ENCODE assay signal across 9 mouse cellular contexts in the genomic region with DNA sequence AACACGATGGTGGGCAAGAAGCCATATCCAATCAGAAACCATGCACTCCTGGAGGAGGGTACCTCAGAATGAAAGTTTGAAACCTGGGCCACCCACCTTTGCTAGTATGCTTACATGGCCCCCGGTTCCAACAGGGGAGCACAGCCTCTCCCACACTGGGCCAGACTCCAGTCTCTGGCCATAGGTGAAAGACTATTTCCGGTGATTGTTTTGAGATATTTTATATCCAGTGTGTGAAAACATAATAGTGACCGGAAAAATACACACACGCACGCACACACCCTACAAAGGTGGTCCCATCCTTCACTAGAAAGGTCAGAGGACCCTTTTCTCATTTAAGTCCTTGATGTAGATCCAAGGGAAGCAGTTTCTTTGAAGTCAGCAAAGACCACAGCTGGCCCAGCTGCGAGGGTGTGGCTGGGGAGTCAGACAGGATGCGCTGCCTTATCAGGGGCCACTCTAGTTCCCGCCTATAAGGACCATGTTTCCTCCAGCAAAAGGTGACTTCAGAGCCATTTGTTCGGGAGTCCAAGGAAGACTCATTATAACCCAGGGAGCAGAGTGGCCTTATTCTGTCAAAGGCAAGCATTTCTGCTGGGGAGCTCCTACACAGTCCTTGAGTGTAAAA.
DNase-seq lines count a peak whose midpoint lies in the region; ATAC-seq and TF ChIP-seq lines count a peak whose summit lies in the region.
"Had no signal": no experiment of that assay in that cellular context is flagged by ENCODE, and none has a peak within 500 bp of the region (broad histone marks: within the 10 kb centered on the region; RNA-seq: fewer than 3 reads in every experiment).

No protein-coding gene starts in this region.

- 59% methylated on average over 10 of the region's 10 CpGs for WGBS in heart, embryonic 13.5 days
- WGBS in liver, adult 2 months = 85% methylated on average over 10 of the region's 10 CpGs

- no peak overlapping the region for H3K4me2 ChIP-seq in heart, embryonic 13.5 days

- H3K9me3 ChIP-seq in MEL (replicated peaks; ENCODE audit: insufficient read depth, low read length) = no peaks in the 10 kb centered on the region
- H3K9me3 ChIP-seq in heart, embryonic 13.5 days = no peaks in the 10 kb centered on the region

- no peak for ATAC-seq in heart, embryonic 13.5 days (ENCODE audit: extremely low read depth, insufficient number of reproducible peaks, low FRiP score, low TSS enrichment)
- ATAC-seq in megakaryocyte, adult 5-6 weeks (ENCODE audit: poor library complexity, severe bottlenecking) = no peak

- DNase-seq in heart, adult 11 months = peak; percentile 98
- no peak for DNase-seq in heart, postnatal 4 days
- DNase-seq in MEL (ENCODE audit: low read depth, low spot score) = peak; percentile 50
- no peak for DNase-seq in liver, adult 2 months (ENCODE audit: extremely low read depth, low read depth, low spot score)
- DNase-seq in cerebellum, postnatal 14 days = no peak
- no peak for DNase-seq in cerebellum, adult 9-10 months
- DNase-seq: retina, postnatal 1 day had no signal

- H3K36me3 ChIP-seq in MEL (ENCODE audit: control insufficient read depth in 1 of 2, insufficient read depth in 2 of 2, low read length in 2 of 2) = no peaks in the 10 kb centered on the region
- no peaks in the 10 kb centered on the region for H3K36me3 ChIP-seq in heart, embryonic 13.5 days
- H3K36me3 ChIP-seq in liver, adult 2 months (ENCODE audit: control insufficient read depth, insufficient read depth, low read length) = no peaks in the 10 kb centered on the region

- no peak for TF ChIP-seq POLR2A in MEL (IDR thresholded peaks at IDR 0.05; ENCODE audit: control insufficient read depth in 1 of 2, insufficient read depth in 1 of 2, low read depth in 1 of 2, low read length in 2 of 2, poor library complexity in 1 of 2)
- TF ChIP-seq POLR2A in liver, adult 2 months (IDR thresholded peaks at IDR 0.05; ENCODE audit: extremely low read depth, insufficient read depth, low read length) = no peak

- H3K4me1 ChIP-seq in MEL (ENCODE audit: control insufficient read depth in 1 of 2, insufficient read depth in 2 of 2, low read length in 2 of 2) = peaks cover 0 to 9% of the 10 kb centered on the region in 2 experiments; a peak in 1 of 4 replicates
- peaks cover 79% of the 10 kb centered on the region for H3K4me1 ChIP-seq in heart, embryonic 13.5 days
- peaks cover 6% of the 10 kb centered on the region for H3K4me1 ChIP-seq in liver, adult 2 months (ENCODE audit: control insufficient read depth, insufficient read depth, low read length)

- no peaks in the 10 kb centered on the region for H3K27me3 ChIP-seq in MEL (ENCODE audit: control insufficient read depth in 1 of 2, insufficient read depth in 2 of 2, low read length in 2 of 2)
- H3K27me3 ChIP-seq in heart, embryonic 13.5 days (replicated peaks) = no peaks in the 10 kb centered on the region
- no peaks in the 10 kb centered on the region for H3K27me3 ChIP-seq in liver, adult 2 months (ENCODE audit: control insufficient read depth, insufficient read depth, low read length)

- TF ChIP-seq RAD21 in MEL (IDR thresholded peaks at IDR 0.05; ENCODE audit: low read depth, low read length) = no peak

- no peak overlapping the region for H3K4me3 ChIP-seq in MEL (ENCODE audit: control insufficient read depth in 1 of 2, insufficient read depth in 1 of 2, low read depth in 2 of 2, low read length in 2 of 2)
- H3K4me3 ChIP-seq in heart, embryonic 13.5 days = no peak overlapping the region
- no peak overlapping the region for H3K4me3 ChIP-seq in liver, adult 2 months (ENCODE audit: insufficient read depth, low read depth, low read length)

- no peak overlapping the region for H3K27ac ChIP-seq in MEL (ENCODE audit: control insufficient read depth, low read depth, low read length)
- H3K27ac ChIP-seq in heart, embryonic 13.5 days (replicated peaks) = peak overlapping the region; percentile 97
- H3K27ac ChIP-seq in liver, adult 2 months (replicated peaks; ENCODE audit: insufficient read depth, low read depth, low read length) = 0 out of 2 replicates have a peak overlapping the region, but pooled peaks have one; percentile 56

- TF ChIP-seq EP300 in MEL (IDR thresholded peaks at IDR 0.05; ENCODE audit: low read depth in 1 of 2, low read length in 2 of 2) = no peak

- TF ChIP-seq CTCF in MEL (IDR thresholded peaks at IDR 0.05 in 2 of 3, conservative IDR thresholded peaks at IDR 0.05 in 1 of 3; ENCODE audit: control insufficient read depth in 1 of 3, insufficient read depth in 1 of 3, low read depth in 2 of 3, low read length in 3 of 3, poor library complexity in 1 of 3, severe bottlenecking in 1 of 3) = no peak
- no peak for TF ChIP-seq CTCF in liver, adult 2 months (IDR thresholded peaks at IDR 0.05; ENCODE audit: low read depth, low read length)

- no peaks in the 10 kb centered on the region for H3K79me2 ChIP-seq in MEL (ENCODE audit: control insufficient read depth, insufficient read depth, low read length, poor library complexity)
- H3K79me2 ChIP-seq in liver, adult 2 months (ENCODE audit: control insufficient read depth, insufficient read depth, low read length) = no peaks in the 10 kb centered on the region

- no peak overlapping the region for H3K9ac ChIP-seq in MEL (ENCODE audit: control insufficient read depth, low read depth, low read length, poor library complexity, severe bottlenecking)
- H3K9ac ChIP-seq in heart, embryonic 13.5 days = peak overlapping the region; percentile 64; the same call in 1 of the 2 replicates
- H3K9ac ChIP-seq in liver, adult 2 months (ENCODE audit: low read depth, low read length) = no peak overlapping the region

TF ChIP-seq in MEL, 35 proteins besides CTCF, POLR2A, EP300 and RAD21:
- peak; percentile 77 for TF ChIP-seq TBP (IDR thresholded peaks at IDR 0.05; ENCODE audit: low read depth, low read length)
- no peak for TF ChIP-seq TCF12 (IDR thresholded peaks at IDR 0.05; ENCODE audit: low read depth, low read length)
- TF ChIP-seq GATA1 (IDR thresholded peaks at IDR 0.05; ENCODE audit: low read depth, low read length) = peak; percentile 44; the same call in 1 of the 2 replicates
- peak; percentile 27; the same call in 1 of the 2 replicates for TF ChIP-seq ETS1 (IDR thresholded peaks at IDR 0.05; ENCODE audit: low read depth, low read length)

Comparison
In these comparisons a context has a peak if more than half of its experiments do, and no peak if none do; other contexts are left out.
1. DNase-seq: peak in heart, adult 11 months (single experiment) and MEL (single experiment); none in heart, postnatal 4 days (single experiment), liver, adult 2 months (single experiment), cerebellum, postnatal 14 days (0 of 2) and cerebellum, adult 9-10 months (single experiment).